Mouse (Mus musculus) ZHBTc4 (cell line): Measurements from ENCODE around the gene Cab39l.
"Not testable (repeated sequence)": the region's sequence is repeated elsewhere in the genome, so short reads cannot be mapped to it uniquely, and the experiment has no call there.

Experiments
- DNase-seq: peaks from one replicate; pipeline ENCODE4 v3.0.0-alpha.2; 2011; ENCODE audit warnings: low read depth, low spot score

Cab39l gene

GRCm38 (mm10) chr14:59440558-59441471, at the start of gene Cab39l, which contains the start of gene Setdb2:
Gene Cab39l (plus strand): TSS chr14:59440972.
Gene Setdb2 (minus strand): TSS chr14:59440884.
- DNase-seq = peak; percentile 94

DNA sequence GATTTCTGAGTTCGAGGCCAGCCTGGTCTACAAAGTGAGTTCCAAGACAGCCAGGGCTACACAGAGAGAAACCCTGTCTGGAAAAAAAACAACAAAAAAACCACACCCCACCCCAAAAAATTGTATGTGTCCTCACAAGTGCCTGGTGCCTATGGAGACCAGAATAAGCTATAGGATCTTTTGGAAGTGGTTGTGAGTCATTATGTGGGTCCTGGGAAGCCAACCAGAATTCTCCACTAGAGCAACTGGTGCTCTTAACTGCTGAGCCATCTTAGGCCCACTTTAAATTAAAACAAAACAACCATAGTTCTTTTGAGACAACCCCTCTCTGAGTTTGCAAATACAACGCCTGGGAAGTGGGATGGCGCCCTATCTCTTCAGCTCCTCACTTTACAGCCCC, 45.5 kb upstream of the Cab39l start, which contains the start of gene Phf11c:
Gene Phf11c, minus strand, starts transcription at position 101 of the 400 bp plus-strand sequence.
- DNase-seq = no peak

- no peak for DNase-seq
Measured at GRCm38 (mm10) chr14:59396999-59397398, 43.8 kb upstream of the Cab39l start.

DNA sequence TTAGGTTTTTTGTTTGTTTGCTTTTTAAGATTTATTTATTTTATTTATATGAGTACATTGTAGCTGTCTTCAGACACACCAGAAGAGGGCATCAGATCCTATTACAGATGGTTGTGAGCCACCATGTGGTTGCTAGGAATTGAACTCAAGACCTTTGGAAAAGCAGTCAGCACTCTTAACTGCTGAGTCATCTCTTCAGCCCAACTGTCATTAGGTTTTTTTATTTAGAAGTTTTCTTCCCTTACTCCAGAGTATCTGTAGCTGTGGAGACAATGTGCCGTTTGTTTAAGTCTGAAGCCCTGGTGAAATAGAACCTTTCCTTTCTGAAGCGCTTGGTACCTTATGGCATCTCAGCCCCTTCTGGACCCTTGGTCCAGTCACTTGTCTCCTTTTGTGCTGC, 25.8 kb upstream of the Cab39l start:
- not testable (repeated sequence) for DNase-seq

- DNase-seq = no peak
Measured at GRCm38 (mm10) chr14:59418171-59418570, 22.6 kb upstream of the Cab39l start.

DNA sequence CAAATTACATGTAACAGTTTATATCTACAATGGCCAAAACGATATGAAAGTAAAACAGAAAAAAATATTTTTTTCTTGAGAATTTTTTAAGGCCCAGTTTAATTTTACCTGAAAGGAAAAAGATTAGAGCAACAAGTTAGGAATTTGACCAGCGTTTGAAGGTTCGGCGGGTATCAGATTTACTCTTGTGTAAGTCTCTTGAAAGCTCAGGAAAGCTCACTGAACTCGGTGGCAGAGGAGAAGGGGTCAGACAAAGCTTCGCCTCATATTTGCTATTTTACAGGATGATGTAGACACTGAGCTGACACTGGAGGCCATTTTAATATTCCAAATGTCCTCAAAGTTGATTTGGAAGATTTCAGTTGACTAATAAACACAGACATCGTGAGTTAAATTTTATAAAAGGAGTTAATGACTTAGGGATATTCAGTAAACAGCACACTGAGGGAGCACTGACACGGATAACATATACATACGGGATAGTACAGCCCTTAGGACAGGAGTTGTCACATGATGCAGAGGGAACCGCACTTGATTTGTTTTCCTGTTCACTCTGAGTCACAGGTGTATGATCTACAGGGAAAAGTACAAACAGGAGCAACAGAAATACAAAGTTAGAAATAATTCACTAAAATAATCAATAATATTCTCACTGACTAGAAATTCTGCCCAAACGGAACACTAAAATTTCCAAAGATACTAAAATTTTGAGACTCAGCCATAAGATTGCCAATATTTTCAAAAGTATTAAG, 17.7 kb upstream of the Cab39l start:
- DNase-seq = no peak

DNA sequence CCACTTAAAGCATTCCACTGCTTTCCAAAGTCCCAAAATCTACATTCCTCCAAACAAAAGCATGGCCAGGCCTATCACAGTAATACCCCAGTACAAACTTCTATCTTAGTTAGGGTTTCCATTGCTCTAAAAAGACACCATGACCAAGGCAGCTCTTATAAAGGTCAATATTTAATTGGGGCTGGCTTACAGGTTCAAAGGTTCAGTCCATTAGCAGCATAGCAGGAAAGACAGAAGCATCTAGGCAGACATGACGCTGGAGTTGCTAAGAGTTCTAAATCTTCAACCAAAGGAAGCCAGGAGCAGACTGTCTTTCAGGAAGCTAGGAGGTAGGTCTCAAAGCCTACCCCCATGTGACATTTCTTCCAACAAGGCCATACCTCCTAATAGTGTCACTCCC, 10.2 kb upstream of the Cab39l start:
- DNase-seq = no peak

DNA sequence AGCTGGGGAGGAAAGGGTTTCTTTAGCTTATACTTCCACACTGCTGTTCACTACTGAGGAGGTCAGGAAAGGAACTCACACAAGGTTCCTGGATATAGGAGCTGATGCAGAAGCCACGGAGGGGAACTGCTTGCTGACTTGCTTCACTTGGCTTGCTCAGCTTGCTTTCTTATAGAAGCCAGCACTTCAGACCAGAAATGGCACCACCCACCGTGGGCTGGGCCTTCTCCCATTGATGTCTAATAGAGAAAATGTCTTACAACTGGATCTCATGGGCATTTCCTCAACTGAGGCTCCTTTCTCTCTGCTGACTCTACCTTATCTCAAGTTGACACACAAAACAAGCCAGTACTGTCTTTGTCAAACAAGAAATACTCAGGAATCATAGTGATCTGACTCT, 6.9 kb upstream of the Cab39l start:
- no peak for DNase-seq

DNA sequence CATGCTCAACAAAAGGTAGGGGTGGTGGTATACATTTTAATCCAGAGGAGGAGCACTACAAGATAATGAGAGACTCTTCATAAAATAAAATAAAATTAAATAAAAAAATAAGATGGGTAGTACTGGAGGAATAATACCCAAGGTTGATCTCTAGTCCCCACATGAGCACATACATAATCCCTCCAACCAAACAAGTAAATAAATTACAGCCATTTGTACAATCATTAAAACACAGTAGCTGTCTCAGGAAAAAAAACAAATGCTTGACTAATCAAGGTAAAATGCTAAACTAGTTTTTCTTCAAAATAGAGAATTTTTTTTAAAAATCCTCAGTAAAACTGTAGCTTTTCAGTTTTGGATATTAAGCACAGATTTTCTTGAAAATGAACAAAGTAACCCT, 5.6 kb upstream of the Cab39l start:
- DNase-seq = no peak

- no peak for DNase-seq
Measured at GRCm38 (mm10) chr14:59437398-59437797, 3.4 kb upstream of the Cab39l start.

GRCm38 (mm10) chr14:59438505-59438904, 2.3 kb upstream of the Cab39l start:
- DNase-seq = no peak

GRCm38 (mm10) chr14:59440039-59440438, 733 bp upstream of the Cab39l start:
- no peak for DNase-seq

DNA sequence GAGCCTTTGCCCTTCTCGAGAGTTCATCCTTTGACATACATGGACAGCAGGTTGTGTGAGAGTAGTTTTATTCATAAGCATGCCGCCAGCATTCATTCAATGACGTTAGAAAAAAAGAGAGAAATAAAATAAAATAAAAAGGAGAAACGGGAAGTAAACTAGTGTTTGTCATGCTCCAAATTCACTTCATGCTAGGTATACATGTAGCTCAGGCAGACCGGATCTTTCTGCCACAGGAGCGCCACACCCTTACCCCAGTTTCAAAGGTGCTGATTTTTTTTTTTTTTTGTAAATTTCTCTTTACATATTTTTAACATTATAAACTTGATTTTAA, 667 bp downstream of the Cab39l start:
- no peak for DNase-seq

GRCm38 (mm10) chr14:59445421-59445820, 4.6 kb downstream of the Cab39l start:
- DNase-seq = no peak

- no peak for DNase-seq
Measured at GRCm38 (mm10) chr14:59447981-59448380, 7.2 kb downstream of the Cab39l start.

- DNase-seq = no peak
Measured at GRCm38 (mm10) chr14:59466503-59466902, 25.7 kb downstream of the Cab39l start.

DNA sequence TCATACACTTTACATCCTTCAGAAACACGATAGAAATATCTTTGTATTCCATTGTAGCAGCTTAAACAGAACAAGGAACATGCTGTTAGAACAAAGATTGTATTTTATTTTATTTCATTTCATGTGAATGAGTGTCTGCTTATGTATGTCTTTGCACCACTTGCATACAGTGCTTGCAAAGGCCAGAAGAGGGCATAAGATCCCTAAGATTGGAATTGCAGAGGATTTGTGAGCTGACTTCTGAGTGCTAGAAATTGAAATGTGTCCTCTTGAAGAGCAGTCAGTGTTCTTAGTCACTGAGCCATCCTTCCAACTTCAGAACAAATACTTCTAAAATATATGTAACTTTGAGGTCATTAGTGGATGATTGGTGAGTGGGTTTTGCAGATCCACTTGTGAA, 27.0 kb downstream of the Cab39l start:
- peak; percentile 6 for DNase-seq

- DNase-seq = peak; percentile 8
Measured at GRCm38 (mm10) chr14:59470781-59471180, 30.0 kb downstream of the Cab39l start.

DNA sequence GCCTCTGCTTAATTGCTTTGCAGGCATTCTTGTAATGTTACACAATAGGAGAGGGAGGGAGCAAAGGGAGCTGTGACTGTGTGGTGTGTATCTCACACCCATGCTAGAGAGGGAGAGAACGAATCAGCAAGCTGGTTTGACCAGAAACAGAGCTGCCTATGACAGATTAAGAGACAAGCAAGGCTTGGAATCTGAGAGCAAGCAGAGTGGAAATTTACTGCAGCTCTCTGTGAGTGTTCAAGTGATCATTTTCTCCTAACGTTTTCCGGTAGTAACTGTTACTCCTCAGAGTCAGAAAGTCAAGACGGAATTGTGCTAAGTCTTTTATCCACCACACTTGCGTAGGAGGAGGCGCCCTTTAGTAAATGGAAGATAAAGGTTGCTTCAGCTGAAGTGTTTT, 37.9 kb downstream of the Cab39l start:
- DNase-seq = no peak

DNA sequence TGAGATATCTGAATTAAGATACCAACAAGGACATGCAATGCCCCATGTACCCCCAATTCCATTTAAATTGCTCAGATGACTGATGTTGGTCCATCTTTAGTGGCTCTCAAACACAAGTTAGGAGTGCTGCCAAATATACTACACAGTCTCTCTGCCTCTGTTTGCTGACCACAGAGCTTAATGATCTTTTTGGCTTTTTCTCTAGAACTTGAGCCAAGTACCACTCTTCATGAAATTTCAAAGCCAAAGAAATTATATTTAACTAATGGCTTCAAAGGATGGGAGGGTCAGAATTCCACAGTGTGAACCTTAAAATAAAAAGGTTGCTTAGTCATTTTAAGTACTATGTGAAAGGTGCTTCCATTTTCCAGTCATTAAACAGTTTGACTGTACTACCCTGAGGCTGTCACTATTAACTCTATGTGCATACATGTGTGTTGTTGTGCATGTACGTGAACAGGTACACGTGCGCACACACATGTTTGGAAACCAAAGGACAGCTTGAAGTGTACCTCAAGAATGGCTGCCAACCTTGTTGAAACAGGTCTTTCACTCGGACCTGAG, 44.6 kb downstream of the Cab39l start:
- no peak for DNase-seq

DNA sequence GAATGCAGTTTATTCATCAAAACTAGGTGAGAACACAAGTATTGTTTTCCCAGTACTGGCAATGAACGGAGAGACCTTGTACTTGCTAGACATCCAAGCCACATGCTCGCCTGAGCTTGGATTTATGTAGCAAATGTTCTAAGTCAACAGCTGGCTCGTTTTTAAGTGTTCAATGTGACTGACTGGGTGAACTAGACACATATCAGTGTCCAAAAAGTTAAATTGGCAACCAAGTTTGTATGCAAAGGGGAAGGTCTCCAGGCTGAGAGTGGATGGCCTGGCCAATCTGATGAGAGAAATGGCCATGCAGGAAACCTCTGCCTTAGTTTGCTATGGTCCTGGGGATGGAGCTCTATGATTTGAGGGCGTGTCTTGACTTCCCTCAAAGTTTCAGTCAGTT, 51.6 kb downstream of the Cab39l start:
- no peak for DNase-seq

DNA sequence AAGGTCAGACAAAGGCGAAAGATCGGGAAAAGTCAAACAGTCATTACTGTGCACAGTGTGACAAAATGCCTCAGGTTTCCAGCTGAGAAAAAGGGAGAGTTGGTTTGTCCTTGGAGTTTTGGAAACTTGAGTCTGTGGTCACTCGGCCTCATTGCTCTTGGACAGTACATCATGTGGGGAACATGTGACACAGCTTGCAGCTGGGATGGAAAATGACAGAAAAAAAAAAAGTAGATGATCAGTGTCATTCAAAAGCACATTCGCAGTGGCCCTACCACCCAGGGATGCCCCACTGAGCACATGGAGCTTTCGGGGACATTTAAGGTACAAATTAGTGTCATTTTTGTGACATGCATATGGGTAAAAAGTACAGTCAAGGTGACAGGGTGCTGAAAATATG, 57.2 kb downstream of the Cab39l start:
- DNase-seq = no peak
